Mouse (Mus musculus): ENCODE measurements around the gene Muc15. TPM values are rescaled to one million over a fixed set of nuclear protein-coding genes. Genes with fewer than 3 reads are reported as not detected.

The Muc15 gene
- total and polyA plus RNA-seq, 3 experiments: not detected

GRCm38 (mm10) chr2:110722208-110722607 lies 1.1 kb downstream of the Muc15 start:
- no peaks in the 10 kb centered on the region for H3K36me3 ChIP-seq (replicated peaks in 1 of 2; ENCODE audit: control insufficient read depth in 1 of 2, insufficient read depth in 1 of 2, low read length in 1 of 2)
- no peak overlapping the region for H3K4me3 ChIP-seq (replicated peaks in 1 of 3; ENCODE audit: low read depth in 2 of 3, low read length in 2 of 3, poor library complexity in 1 of 3)
- no peaks in the 10 kb centered on the region for H3K27me3 ChIP-seq (replicated peaks)
- H3K79me2 ChIP-seq (replicated peaks; ENCODE audit: control insufficient read depth, extremely low read depth, insufficient read depth, poor library complexity, severe bottlenecking): no peaks in the 10 kb centered on the region
- H3K4me1 ChIP-seq (ENCODE audit: control insufficient read depth in 1 of 2, insufficient read depth in 2 of 2): no peaks in the 10 kb centered on the region
- DNase-seq (ENCODE audit: extremely low read depth): no peak
- H3K4me2 ChIP-seq (ENCODE audit: insufficient read depth, low read depth, poor library complexity, severe bottlenecking): no peak overlapping the region
- TF ChIP-seq TCF12 (IDR thresholded peaks at IDR 0.05; ENCODE audit: low read depth, low read length) (no peak), ZMIZ1 (IDR thresholded peaks at IDR 0.05; ENCODE audit: low read depth, low read length) (no peak), CHD2 (IDR thresholded peaks at IDR 0.05; ENCODE audit: low read length) (no peak), PAX5 (IDR thresholded peaks at IDR 0.05; ENCODE audit: low read length) (no peak), POLR2A (IDR thresholded peaks at IDR 0.05; ENCODE audit: low read depth, low read length) (no peak), RCOR1 (conservative IDR thresholded peaks at IDR 0.05; ENCODE audit: low read depth, low read length) (no peak), SMC3 (IDR thresholded peaks at IDR 0.05; ENCODE audit: low read depth, low read length) (no peak), JUND (conservative IDR thresholded peaks at IDR 0.05; ENCODE audit: low read depth, low read length) (no peak)
- no peak overlapping the region for H3K27ac ChIP-seq (ENCODE audit: insufficient read depth, low read depth)
- H3K9me3 ChIP-seq (replicated peaks; ENCODE audit: low read length): peaks cover 26% of the 10 kb centered on the region
- dilution Hi-C loops (cut with MboI; ENCODE audit: extremely low pct_ligation_motif_present, extremely low pct_unique_long_range_greater_than_20kb, low sequenced_read_pairs): no loop called here
- in situ Hi-C loops (cut with MboI; ENCODE audit: low pct_ligation_motif_present, low pct_unique_long_range_greater_than_20kb, low sequenced_read_pairs): no loop called here
- no peak overlapping the region for H3K9ac ChIP-seq (ENCODE audit: insufficient read depth, low read depth)

- H3K4me2 ChIP-seq (ENCODE audit: insufficient read depth, low read depth, poor library complexity, severe bottlenecking): no peak overlapping the region
- H3K9ac ChIP-seq (ENCODE audit: insufficient read depth, low read depth): no peak overlapping the region
- in situ Hi-C loops (cut with MboI; ENCODE audit: low pct_ligation_motif_present, low pct_unique_long_range_greater_than_20kb, low sequenced_read_pairs) (no loop called here), dilution Hi-C loops (cut with MboI; ENCODE audit: extremely low pct_ligation_motif_present, extremely low pct_unique_long_range_greater_than_20kb, low sequenced_read_pairs) (no loop called here)
- H3K4me3 ChIP-seq (replicated peaks in 1 of 3; ENCODE audit: low read depth in 2 of 3, low read length in 2 of 3, poor library complexity in 1 of 3): no peak overlapping the region
- H3K27me3 ChIP-seq (replicated peaks): no peaks in the 10 kb centered on the region
- H3K36me3 ChIP-seq (replicated peaks in 1 of 2; ENCODE audit: control insufficient read depth in 1 of 2, insufficient read depth in 1 of 2, low read length in 1 of 2): no peaks in the 10 kb centered on the region
- no peaks in the 10 kb centered on the region for H3K4me1 ChIP-seq (ENCODE audit: control insufficient read depth in 1 of 2, insufficient read depth in 2 of 2)
- TF ChIP-seq POLR2A (IDR thresholded peaks at IDR 0.05; ENCODE audit: low read depth, low read length): no peak
- no peak for TF ChIP-seq HCFC1 (IDR thresholded peaks at IDR 0.05; ENCODE audit: low read depth, low read length)
- no peak for TF ChIP-seq POLR2AphosphoS2 (IDR thresholded peaks at IDR 0.05; ENCODE audit: low read depth, low read length)
- no peak for TF ChIP-seq MAX (IDR thresholded peaks at IDR 0.05; ENCODE audit: low read length)
- no peak for TF ChIP-seq BHLHE40 (IDR thresholded peaks at IDR 0.05; ENCODE audit: low read depth, low read length)
- no peak for TF ChIP-seq USF1 (IDR thresholded peaks at IDR 0.05; ENCODE audit: low read depth, low read length)
- no peak for TF ChIP-seq MEF2A (IDR thresholded peaks at IDR 0.05; ENCODE audit: borderline replicate concordance, low read depth, low read length)
- TF ChIP-seq TBP (conservative IDR thresholded peaks at IDR 0.05; ENCODE audit: low read depth, low read length): no peak
- TF ChIP-seq USF2 (conservative IDR thresholded peaks at IDR 0.05; ENCODE audit: low read depth, low read length): no peak
- TF ChIP-seq ZKSCAN1 (IDR thresholded peaks at IDR 0.05; ENCODE audit: borderline replicate concordance, low read depth, low read length): no peak
- no peak for TF ChIP-seq EP300 (IDR thresholded peaks at IDR 0.05; ENCODE audit: low read length)
- TF ChIP-seq ZNF384 (IDR thresholded peaks at IDR 0.05; ENCODE audit: low read depth, low read length): no peak
- TF ChIP-seq ZC3H11A (IDR thresholded peaks at IDR 0.05; ENCODE audit: low read depth, low read length): no peak
- TF ChIP-seq SMC3 (IDR thresholded peaks at IDR 0.05; ENCODE audit: low read depth, low read length): no peak
- no peak for TF ChIP-seq MYC (IDR thresholded peaks at IDR 0.05; ENCODE audit: low read depth, low read length)
- TF ChIP-seq MAZ (IDR thresholded peaks at IDR 0.05; ENCODE audit: low read depth, low read length): no peak
- TF ChIP-seq CHD2 (IDR thresholded peaks at IDR 0.05; ENCODE audit: low read length): no peak
- H3K9me3 ChIP-seq (replicated peaks; ENCODE audit: low read length): peaks cover 27% of the 10 kb centered on the region
- DNase-seq (ENCODE audit: extremely low read depth): no peak
- H3K27ac ChIP-seq (ENCODE audit: insufficient read depth, low read depth): no peak overlapping the region
- no peaks in the 10 kb centered on the region for H3K79me2 ChIP-seq (replicated peaks; ENCODE audit: control insufficient read depth, extremely low read depth, insufficient read depth, poor library complexity, severe bottlenecking)
These were observed 5.0 kb downstream of the Muc15 start for GRCm38 (mm10) chr2:110726106-110726505.

All from CH12.LX (cell line).